Mouse (Mus musculus): Measurements from ENCODE around the gene Asb8.

The Asb8 gene

DNA sequence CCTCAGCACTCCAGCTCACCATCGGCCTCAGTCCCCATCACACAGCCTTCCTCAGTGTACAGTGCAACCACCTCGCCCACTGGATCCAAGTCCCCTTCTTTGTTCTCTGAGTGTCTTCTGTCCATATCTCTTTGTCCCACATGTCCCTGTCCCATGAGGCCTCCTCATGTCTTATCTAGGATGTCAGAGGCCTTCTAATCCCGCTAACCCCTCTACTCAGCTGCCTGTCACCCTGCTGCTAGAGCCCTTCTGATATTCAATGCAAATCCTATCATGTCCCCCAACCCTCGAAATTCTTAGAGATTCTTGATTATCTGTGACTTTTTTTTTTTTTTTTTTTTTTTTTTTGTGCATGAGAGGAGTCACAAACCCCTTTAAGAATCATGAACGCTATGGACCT, 49.1 kb downstream of the Asb8 start:
- CTCF ChIA-PET, result no interaction called here

DNA sequence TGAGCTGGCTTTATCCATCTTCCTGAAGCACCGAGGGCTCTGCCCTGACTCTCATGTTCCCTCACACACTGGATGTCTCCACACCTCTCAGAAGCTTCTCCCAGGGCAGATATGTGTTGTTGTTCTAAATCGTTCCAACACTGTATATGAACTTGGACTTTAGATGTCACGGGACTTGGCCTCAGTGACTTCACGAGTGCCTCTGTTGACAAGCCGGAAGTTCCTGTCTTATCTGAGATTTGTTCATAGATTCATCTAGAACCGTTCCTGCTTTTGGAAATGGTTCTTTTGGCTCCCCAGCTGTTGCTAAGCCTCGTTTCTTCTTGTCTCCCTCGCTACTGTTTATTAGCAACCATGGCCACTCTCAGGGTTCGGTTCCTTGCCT, 49.7 kb downstream of the Asb8 start:
- CTCF ChIA-PET, result no interaction called here

DNA sequence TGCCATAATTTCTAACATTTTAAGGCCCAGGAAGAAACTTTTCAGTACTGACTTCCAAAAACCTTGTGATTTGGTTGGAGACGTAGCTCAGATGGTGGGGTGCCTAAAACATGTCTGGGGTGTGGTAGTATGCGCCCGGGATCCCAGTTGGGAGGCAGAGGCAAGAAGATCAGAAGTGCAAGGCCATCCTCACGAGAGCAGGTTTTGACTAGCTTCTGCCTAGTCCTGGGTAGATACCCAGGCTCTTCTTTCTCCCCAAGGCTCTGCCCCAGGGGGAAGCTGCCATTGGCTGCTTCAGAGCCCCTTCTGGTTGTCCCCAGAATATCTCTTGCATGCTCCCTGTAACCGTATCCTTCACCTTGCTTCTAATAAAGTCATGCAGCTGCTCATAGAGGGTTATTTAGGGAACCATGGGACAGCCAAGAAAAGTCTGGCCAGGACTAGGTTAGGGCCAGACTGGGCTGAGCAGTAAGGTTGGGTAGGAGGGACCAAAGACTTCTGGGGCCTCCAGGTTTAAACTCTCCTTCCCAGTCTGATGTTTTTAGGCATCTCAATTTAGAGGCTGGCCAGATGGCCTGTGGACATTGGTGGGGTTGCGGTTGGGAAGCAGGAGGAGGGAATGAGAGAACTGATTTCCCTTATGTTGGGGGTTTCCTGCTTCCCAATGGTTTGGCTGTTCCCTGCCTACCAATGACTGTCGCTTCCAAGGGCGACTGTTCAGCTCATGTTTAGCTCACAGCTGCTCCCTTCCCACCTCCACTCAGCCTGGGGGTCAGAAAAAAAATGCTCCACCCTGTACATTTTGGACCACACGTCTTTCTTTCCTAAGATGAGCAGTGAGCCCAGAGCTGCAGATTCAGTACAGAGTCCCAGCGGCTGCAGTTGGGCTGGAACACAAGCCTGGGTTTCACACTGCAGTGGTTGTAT, 50.3 kb downstream of the Asb8 start:
- CTCF ChIA-PET, result no interaction called here

DNA sequence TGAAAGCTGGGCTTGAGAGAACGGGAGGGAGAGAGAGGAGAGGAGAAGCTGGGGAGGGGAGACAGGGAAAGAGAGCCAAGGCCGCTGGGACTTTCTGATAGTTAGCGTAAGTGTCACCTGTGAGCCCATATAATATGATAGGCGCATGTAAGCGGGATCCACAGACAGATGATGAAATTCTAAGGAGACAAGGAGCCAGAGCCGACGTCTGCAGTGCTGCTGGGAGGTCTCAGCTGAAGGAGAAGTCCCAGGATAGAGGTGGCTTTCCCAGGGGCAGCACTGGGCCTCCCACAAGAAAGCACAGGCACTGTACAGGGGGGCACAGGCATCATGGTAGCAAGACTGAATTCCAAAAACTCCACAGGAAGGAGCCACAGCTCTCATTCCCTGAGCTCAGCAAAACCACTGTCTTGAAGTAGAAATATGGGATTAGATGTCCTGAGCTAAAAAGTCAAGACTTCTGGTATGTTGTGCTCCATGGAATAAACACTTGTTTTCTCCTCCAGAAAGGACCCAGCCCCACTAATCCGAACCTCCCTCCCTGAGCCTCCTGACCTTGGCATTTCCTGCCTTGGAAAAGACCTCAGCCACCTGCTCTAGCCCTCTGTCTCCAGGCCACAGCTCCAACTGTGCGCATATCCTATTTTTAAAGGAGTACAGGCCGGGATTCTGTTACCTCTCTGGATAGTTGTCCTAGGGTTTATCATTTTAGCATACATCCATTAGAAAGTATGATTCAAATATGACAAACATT, 51.1 kb downstream of the Asb8 start:
- CTCF ChIA-PET, result no interaction called here

DNA sequence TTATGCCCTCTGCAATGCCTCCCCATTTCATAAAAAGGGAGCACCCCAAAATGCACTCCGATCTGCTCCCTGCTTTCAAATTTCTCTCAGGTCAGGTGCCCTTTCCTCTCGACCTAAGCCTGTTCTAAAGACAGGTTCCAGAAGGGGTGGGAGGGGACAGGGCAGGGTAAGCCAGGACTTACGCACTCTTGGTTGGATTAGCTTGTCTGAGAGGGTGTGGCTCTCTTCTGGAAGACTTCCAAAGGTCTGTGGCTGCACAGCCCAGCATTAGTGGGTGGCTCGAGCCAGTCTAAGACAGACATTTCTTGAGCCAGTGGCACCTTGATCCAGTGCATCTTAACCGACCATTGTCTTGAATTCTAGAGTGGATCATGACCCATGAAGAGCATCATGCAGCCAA, 53.6 kb downstream of the Asb8 start:
- CTCF ChIA-PET, result no interaction called here

DNA sequence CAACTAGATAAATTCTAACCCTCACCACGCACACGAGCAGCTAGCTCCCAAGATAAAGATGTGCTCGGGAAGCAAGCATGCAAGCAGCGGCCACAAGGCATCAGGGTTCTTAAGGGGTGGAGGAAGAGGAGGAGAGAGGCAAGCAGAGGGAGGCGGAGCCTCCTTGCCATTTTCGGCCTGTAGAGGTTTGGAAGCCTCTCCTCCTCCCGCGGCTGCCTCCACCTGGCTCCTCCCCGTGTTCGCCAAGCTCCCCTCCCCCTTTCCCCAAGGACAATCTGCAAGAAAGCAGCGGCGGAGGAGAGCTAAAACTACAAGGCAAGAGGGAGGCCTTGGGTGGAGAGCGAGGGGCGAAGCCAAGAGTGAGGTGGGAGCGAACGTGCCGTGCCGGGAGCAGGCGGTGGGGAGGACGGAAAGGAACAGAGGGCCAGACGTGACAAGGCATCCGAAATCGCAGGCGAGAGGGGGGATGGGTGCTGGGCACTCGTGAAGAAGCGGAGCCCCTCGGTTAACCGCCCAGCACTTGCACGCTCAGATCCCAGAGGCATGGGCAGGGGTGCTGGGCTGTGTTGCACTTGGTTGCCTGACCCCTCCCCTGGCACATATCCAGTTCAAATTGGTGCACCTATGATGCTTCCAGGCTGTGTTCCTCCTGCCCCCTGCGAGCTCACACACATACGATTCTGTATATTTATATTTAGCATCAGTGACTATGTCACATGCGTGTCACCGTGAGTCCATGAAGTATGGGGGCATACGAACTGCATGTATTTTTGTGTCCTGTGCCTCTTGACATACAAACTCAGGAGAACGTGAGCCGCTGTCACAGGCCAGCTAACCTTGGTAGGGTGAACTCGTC, 56.9 kb downstream of the Asb8 start:
- CTCF ChIA-PET, result no interaction called here

DNA sequence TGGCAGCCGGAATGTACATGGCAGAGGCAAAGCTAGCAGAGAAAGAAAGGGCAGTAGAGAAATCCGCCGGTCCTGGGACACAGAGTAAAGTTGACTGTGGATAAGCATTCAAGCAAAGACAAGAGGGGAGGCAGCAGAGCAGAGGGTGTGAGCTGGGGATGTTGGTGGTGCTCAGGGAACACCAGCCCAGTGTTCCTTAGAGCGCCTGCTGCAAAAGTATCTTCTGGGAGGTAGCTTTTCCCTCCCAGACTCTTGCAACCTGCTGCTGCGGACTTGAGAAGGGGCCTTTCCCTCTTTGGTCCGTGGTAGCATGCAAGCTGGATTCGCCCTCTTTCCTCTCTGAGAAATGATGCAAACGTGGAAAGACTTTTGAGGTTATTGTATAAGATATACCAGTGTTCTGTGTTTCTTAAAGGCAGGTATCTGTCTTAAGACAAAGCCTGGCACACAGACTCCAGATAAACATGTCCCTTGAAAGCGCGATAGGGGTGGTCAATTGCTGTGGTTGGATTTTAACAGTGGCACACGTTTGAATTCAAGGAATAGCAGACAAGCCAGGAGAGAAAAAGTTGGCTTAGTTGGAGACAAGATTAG, 57.6 kb downstream of the Asb8 start:
- CTCF ChIA-PET, result no interaction called here

DNA sequence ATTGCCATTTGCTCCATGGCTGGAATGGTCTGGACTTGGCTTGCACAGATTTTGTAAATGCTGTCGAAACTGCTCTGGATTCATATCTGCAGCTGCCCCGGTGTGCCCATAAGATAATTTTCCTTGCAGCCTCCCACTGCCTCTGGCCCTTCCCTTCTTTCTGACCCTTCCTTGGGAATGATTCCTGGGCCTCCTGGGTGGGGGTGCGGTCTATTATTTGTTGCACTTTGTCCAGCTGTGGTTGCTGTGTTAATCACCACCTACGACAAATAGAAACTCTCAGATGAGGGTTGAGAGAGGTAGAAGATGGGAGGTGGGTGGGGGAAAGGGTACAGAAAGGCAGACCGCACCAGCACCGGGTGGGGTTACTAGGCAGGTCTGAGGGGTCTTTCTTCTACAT, 58.2 kb downstream of the Asb8 start:
- CTCF ChIA-PET, result no interaction called here

DNA sequence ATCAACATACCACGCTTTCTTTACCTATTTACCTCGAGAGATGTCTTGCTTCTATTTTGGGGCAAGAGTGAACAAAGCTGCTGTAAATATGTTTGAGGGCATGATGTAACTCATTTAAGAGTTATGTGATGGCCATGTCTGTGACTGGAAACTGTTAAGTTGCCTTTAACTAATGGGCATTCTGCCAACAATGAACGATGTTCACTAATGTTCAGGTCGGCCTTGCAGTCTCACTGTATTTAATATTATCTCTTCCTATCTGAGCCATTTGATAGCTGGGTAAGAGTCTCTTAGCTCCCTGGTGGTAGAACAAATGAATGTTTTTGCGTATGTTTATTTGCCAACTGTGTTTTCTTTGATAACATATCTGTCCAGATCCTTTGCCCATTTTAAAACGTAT, 58.9 kb downstream of the Asb8 start:
- CTCF ChIA-PET, result no interaction called here

DNA sequence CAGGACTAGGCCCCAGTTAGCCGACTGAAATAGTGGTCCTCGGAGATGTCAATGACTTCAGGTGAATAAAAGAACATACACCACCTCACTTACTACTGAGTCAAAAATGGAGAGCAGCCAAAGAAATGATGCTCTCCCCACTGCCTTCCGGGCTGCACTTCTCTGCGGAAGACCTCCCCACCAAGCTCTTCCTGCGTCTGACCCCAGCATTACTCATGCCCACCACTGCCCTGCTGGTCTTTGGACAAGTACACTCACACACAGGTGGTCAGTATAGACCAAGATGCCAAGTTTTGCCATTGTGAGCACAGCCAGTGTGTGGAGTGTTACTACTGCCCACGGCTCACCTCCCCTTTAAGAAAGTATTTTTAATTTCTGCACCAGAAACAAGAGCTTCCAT, 63.0 kb downstream of the Asb8 start:
- CTCF ChIA-PET, result no interaction called here

DNA sequence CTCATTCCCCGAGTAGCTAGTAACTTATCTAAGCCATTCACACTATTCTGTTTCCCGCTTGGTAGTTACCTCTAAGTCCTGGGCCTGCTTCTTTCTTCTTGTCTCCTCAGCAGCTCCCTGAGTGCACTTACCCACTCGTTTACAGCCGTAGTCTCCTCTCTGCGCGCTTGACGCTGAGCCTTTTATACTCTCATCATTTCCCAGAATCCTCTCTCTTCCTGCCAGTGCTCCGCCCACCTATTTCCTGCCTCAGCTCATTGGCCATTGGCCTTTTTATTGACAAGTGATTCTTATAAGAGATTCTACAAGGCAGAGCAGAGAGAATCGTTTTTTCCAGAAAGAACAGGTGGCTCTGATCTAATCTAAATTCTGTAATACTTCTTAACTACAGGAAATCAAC, 66.9 kb downstream of the Asb8 start:
- CTCF ChIA-PET, result no interaction called here

DNA sequence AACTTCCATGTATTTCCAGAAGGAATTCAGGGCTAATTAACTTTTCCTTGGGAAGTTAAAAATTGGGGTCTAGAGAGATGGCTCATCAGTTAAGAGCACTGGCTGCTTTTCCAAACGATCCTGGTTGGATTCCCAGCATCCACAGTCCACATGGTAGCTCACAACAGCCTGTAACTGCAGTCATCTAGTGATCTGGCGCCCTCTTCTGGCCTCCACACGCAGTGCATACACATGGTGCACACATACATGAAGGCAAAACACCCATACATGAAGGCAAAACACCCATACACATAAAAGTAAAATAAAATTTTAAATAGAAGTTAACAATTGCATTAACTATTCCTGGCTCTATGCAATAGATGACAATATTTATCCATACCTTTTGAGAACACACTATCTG, 68.5 kb downstream of the Asb8 start:
- CTCF ChIA-PET, result no interaction called here

DNA sequence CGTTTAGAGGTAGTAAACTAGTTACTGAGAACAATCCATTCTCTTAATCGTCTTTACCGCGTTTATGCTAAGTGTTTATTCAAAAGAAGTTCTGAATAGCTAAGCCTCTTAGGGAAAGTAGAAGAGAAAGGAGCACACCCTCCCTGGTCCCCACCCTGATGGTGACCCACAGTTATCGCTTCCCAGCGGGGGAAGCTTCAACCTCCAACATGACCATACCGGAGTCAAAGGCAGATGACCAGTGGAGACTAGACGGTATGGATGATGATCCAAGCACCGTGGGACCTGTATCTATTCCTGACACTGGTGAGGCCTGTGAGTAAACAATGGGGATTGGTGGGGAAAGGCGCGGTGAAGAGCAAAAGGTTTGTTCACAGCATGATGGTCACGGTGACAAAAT, 70.5 kb downstream of the Asb8 start:
- CTCF ChIA-PET, result interaction anchor here (0.6 kb wide), 1 partner anchor 48 kb away, joined by 3 read pairs; no protein-coding TSS in a partner anchor

DNA sequence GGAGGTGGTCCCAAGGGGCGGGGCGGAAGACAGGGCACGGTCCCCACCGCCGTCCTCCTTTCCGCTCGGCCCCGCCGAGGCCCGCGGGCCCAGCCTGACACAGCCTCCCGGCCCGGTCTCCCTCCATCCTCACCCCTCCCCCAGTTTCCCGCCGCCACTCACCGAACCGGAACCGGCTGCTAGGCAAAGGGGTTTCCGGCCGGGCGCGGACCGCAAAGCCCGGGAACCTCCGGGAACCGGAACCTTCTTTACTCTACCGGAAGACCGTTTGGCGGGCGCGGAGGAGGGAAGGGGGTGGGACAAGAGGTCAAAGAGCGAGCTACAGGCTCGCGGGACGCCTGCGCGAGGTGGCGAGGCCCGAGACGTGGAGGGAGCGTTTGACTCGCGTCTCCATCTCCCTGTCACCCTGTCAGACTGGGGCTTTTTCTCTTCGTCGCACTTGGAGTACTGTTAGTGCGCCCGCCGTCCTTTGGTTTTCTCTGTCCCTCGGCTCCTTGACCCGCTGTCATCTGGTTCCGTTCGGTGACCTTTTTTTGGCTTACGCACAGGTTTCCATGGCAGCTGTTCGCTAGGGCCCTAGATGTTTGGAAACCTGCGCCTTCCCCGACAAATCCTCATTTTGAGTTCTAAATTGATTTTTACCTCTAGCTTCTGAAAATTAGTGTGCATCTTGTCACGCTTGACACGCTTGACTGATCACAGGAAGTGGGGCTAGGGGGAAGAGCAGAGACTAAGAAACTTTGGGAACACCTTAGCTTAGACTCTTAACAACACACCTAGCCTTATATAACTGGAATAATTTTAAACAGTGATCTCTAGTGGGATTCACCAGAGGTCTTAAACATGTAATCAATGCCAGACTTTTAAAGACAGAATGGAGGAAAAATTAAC, 72.1 kb downstream of the Asb8 start, which contains the start of gene Senp1:
Gene Senp1, minus strand, starts transcription at position 624 of the 891 bp plus-strand sequence.
- CTCF ChIA-PET, result interaction anchor here (0.7 kb wide), 1 partner anchor 119 kb away, joined by 3 read pairs; no protein-coding TSS in a partner anchor

DNA sequence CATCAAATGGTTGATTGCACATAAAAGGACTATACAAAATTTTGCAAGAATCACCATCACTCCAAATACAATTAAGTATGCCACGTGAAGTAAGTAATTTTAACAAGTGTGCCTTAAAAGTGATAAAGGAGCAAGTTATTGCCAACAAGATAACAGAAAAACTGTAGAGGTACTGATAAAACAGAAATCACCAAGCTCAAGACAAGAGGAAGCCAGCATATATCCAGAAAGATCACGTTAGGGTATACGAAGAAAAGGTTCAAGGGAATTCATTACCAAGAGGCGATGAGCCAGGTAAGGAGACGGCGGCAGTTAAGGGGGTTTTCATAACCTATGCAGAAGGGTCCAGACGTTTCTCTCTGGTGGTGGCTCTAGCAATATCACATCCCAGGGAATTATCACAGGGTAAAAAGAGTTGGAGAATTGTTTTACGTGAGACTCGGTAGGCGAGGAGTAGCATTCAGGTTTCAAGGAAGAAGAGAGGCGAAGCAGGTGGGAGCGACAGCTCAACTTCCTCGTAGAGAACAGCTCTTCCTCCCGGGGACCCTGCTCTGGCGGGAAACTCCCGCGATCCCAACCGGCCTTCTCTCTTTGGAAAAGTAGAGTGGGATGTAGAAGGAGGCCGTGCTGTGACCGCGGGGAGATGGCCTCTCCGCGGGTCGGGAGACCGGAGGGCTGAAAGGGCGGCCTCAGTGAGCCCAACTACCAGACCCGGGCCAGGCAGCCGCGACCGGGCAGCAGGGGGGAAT, 72.9 kb downstream of the Asb8 start, which contains the start of gene Pfkm:
Gene Pfkm, plus strand, starts transcription at position 218 of the 749 bp plus-strand sequence.
- CTCF ChIA-PET, result interaction anchor here (0.7 kb wide), 1 partner anchor 118 kb away, joined by 3 read pairs; no protein-coding TSS in a partner anchor

DNA sequence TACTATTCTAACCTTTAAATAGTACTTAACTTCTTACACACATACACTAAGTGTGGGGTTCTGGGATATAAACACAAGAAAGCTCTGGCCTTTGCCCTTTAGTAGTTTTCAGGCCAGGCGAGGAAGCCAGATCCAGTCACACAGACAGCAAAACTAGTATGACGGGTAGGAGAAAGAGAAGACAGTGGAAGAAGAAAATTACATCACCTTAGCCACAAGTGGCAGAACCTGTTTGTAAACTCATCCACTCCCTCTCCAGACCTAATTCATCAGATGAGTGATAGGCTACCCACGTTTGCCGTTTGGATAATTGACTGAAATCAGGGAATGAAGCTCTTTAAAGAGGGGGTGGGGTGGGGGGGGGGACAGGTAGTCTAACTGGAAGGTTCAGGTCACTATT, 73.6 kb downstream of the Asb8 start:
- CTCF ChIA-PET, result no interaction called here

DNA sequence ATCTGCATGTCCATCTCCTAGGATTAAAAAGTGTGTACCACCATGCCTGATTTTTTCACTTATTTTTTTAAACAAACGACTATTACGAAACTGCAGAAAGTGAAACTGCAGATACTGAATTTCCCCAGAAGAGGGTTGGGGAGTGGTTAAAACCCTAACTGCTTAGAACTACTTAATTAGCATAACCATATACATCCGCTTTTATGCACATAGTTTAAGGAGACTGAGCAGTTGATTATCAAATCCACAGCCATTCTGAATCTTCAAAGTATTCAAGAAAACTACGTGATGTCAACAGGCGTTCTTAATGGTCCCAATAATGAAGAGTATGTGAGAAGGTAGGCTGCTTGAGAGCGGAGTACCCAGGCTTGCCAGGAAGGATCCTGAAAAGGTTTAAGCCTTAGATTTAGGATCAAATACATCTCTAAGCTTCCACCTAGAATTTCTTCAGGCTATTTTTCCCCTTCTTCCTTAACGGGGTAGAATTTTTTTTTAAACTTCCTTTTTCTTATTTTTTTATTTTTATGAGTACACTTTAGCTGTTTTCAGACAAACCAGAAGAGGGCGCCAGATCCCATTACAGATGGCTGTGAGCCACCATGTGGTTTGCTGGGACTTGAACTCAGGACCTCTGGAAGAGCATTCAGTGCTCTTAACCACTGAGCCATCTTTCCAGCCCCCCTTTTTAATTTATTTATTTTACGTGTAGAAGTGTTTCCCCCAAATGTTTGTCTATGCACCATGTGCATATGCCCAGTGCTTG, 75.8 kb downstream of the Asb8 start:
- CTCF ChIA-PET, result interaction anchor here (1.0 to 1.7 kb wide), 2 partner anchors 16 to 51 kb away, joined by 3 read pairs; no protein-coding TSS in a partner anchor

DNA sequence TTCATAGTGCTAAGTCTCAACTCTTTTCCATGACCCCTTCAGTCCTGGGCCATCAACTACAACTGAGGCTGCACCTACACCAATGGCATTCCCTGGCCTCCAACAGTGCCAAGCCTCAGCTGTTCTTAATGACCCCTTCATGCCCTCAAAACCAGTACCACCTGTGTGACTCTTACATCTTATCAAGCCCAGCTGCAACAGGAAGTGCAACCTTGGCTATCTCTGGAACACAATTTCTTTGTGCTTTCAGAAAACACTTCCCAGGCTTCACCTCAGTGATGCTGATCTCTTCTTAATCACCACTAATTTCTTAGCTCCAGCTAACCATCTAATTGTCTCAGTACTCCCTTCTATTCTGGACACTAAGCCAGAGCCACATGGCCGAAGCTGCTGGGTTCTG, 76.5 kb downstream of the Asb8 start:
- CTCF ChIA-PET, result interaction anchor here (1.7 kb wide), 1 partner anchor 15 kb away, joined by 3 read pairs; no protein-coding TSS in a partner anchor

Measured in spleen, embryonic (tissue).